Mouse (Mus musculus): Measurements from ENCODE around the gene Ptger3. TPM values are rescaled to one million over a fixed set of nuclear protein-coding genes. Genes with fewer than 3 reads are reported as not detected.

Gene Ptger3
- polyA plus RNA-seq, 1 experiment from 2014 or later: 5.2 TPM

DNA sequence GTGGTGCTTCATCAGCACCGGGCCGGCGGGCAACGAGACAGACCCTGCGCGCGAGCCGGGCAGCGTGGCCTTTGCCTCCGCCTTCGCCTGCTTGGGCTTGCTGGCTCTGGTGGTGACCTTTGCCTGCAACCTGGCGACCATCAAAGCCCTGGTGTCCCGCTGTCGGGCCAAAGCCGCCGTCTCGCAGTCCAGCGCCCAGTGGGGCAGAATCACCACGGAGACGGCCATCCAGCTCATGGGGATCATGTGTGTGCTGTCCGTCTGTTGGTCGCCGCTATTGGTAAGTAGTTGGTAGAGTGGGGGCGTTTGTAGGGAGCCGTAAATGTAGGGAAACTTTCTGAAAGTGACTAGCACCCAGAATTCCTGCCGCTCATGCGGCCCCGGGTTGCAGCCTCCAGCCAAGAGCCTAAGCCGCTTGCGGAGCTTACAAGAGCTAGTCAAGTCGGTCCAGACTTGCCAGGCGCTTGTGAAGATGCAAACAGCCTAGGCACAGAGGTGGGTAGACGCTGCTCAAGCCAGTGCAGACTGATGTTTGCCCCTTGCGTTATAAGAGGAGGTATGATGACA is 957 bp downstream of the Ptger3 start:
- peak overlapping the region; percentile 57 for H3K4me3 ChIP-seq (replicated peaks)
- H3K9ac ChIP-seq: peak overlapping the region; percentile 54
- H3K27ac ChIP-seq: no peak overlapping the region
- 2% methylated on average over 34 of the region's 34 CpGs for WGBS (ENCODE audit: insufficient replicate concordance)
- H3K4me1 ChIP-seq (replicated peaks): peaks cover 29% of the 10 kb centered on the region
- H3K9me3 ChIP-seq (replicated peaks): no peaks in the 10 kb centered on the region
- DNase-seq: no peak
- peak overlapping the region; percentile 83 for H3K4me2 ChIP-seq
- no peaks in the 10 kb centered on the region for H3K36me3 ChIP-seq
- ATAC-seq (ENCODE audit: low read depth): peak; percentile 8; the same call in 1 of the 2 replicates
- peaks cover 34% of the 10 kb centered on the region for H3K27me3 ChIP-seq

DNA sequence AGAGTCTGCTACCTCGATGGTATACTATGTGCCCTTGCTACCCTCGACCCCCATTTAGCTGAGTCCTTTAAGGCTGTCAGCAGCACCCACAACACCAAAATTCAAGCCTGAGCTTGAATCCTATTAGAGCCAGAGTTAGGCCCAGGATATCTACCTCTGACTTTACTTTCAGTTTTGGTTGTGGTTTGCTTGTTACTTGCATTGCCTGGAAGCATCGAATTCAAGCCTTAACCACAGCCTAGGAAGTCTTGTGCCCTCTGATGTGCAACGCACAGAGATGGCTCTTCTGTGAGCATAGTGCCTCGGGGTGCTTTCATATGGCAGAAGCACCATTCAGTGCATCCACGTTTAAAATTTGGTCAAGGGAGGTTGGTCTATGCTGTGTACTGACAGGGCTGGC is 5.3 kb downstream of the Ptger3 start:
- peak overlapping the region; percentile 2; the same call in 1 of the 2 replicates for H3K4me2 ChIP-seq
- peaks cover 21% of the 10 kb centered on the region for H3K27me3 ChIP-seq
- peaks cover 49% of the 10 kb centered on the region for H3K4me1 ChIP-seq (replicated peaks)
- H3K27ac ChIP-seq: no peak overlapping the region
- no peaks in the 10 kb centered on the region for H3K9me3 ChIP-seq (replicated peaks)
- ATAC-seq (ENCODE audit: low read depth) (no peak), DNase-seq (no peak)
- no peak overlapping the region for H3K9ac ChIP-seq
- no peaks in the 10 kb centered on the region for H3K36me3 ChIP-seq
- no peak overlapping the region for H3K4me3 ChIP-seq (replicated peaks)
- 33% methylated on average over 6 of the region's 6 CpGs for WGBS (ENCODE audit: insufficient replicate concordance)

DNA sequence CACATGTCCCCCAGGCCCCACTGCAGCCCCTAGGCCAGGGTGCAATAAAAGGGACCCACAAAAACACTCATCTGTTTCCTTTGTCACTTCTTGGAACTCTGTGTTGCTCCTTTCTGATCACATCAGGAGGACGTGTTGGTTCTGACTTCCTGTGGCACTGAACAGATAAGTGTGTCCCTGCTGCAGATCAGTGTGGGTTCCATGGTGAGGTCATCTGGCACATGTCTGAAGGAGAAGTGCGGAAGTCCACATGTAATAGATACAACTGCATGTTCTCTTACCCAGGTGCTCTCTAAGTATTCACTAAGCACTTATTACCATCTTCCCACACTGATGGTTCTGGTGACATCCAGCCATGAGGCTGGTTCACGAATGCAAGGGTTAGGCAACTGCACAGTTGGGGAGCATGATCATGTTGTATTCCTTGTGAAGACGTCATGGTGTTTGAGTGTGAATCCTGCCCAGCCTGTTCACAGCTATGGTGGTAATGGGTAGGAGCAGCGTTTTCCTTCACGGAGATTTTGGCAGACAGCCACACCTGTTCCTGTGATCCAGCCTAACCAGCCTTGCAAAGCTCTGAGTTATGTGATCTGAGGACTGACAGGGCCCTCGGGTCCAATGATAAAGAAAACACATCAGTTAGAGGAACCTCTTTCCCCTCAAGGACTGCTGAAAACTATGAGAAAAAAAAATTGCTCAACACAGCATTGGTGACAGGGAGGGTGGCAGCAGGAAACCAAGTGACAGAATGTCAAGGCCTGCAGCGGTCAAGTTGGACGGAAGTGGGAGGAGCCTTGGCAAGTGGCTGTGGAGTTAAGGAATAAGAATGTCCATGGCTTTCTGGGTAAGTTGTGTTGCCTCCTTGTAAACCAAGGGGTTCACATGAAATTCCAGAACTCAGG is 9.0 kb downstream of the Ptger3 start:
- Histone ChIP-seq H3K9me3 (replicated peaks) (no peaks in the 10 kb centered on the region), H3K4me2 (no peak overlapping the region), H3K4me1 (replicated peaks) (peaks cover 70% of the 10 kb centered on the region), H3K9ac (no peak overlapping the region), H3K36me3 (no peaks in the 10 kb centered on the region), H3K4me3 (replicated peaks) (no peak overlapping the region), H3K27ac (peak overlapping the region; percentile 61), H3K27me3 (no peaks in the 10 kb centered on the region)
- ATAC-seq (ENCODE audit: low read depth): peak; percentile 52
- no peak for DNase-seq
- WGBS (ENCODE audit: insufficient replicate concordance): 23% methylated on average over 9 of the region's 9 CpGs

DNA sequence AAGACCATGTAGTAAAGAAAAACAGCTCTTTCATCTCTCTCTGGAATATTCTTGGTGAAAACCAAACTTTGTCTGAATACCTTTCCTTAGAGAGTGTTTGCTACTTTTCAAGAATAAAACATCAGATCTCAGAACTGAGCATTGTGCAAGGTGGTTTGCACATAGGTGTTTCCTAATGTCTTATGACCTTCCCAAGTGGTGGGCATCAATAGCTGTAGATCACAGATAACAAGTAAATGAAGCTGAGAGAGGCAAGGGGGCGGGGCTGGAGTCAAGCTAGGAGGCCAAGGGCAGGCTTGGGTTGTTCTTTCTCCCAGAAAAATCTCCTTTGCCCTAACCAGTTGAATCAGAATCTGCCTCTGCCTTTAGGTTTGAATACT is 9.6 kb downstream of the Ptger3 start:
- no peak overlapping the region for H3K4me3 ChIP-seq (replicated peaks)
- ATAC-seq (ENCODE audit: low read depth) (no peak), DNase-seq (no peak)
- no peak overlapping the region for H3K9ac ChIP-seq
- H3K27ac ChIP-seq: no peak overlapping the region
- H3K4me1 ChIP-seq (replicated peaks): peaks cover 75% of the 10 kb centered on the region
- H3K4me2 ChIP-seq: no peak overlapping the region
- no peaks in the 10 kb centered on the region for H3K36me3 ChIP-seq
- WGBS (ENCODE audit: insufficient replicate concordance): 35% methylated on average over 1 of the region's 1 CpGs
- H3K27me3 ChIP-seq: no peaks in the 10 kb centered on the region
- no peaks in the 10 kb centered on the region for H3K9me3 ChIP-seq (replicated peaks)

DNA sequence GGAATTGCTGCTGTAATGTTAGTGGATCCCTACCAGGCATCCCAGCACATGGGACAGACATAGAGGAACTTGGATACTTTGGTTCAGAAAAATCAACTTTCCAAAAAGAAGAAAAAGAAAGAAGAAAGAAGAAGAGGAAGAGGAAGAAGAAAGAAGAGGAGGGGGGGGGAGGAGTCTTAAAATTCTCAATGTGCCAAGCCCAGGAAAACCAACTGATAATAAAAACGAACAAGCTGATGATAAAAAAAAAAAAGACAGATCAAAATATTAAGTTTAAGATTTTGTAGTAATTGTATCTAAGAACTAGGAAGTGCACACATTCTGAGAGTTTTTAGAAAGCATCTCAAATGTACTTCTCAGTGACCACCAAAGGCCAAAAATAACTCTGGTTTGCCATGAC is 10.2 kb downstream of the Ptger3 start:
- H3K9ac ChIP-seq: no peak overlapping the region
- WGBS (ENCODE audit: insufficient replicate concordance): 9% methylated on average over 1 of the region's 1 CpGs
- no peak overlapping the region for H3K4me2 ChIP-seq
- H3K4me3 ChIP-seq (replicated peaks): no peak overlapping the region
- H3K27ac ChIP-seq: no peak overlapping the region
- no peaks in the 10 kb centered on the region for H3K27me3 ChIP-seq
- no peak for DNase-seq
- no peak for ATAC-seq (ENCODE audit: low read depth)
- H3K4me1 ChIP-seq (replicated peaks): peaks cover 73% of the 10 kb centered on the region
- no peaks in the 10 kb centered on the region for H3K36me3 ChIP-seq
- no peaks in the 10 kb centered on the region for H3K9me3 ChIP-seq (replicated peaks)

DNA sequence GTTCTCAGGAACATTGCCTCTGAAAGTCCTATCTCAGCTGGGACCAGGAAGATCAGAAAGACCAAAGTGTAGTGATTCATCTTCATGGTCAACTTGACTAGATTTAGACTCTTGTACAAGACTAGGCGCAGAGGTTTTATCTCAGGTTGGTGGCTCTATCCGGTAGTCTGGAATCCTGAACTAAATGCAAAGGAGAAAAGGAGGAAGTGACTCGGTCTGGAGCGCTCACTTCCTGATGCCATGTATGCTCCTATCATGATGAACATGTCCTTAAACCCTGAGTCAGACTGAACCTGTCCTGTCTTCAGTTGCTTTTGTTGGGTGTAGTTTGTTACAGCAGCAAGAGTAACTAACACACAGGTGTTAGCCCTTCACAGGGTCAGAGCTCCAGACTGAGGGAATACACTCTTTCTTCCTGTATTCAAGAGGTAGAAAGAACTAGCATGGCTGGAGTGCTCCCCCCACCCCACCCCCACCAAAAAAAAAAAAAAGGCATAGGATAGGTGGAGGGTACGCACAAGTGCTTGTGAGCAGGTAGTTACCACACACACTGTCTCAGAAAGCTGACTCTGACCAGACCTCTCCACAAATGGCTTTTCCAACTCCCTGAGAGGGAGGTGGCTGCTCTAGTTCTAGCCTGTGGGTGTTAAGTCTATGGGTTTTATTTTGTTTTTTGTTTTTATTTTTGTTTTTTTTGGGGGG is 11.9 kb downstream of the Ptger3 start:
- Histone ChIP-seq H3K27ac (no peak overlapping the region), H3K4me1 (replicated peaks) (peaks cover 68% of the 10 kb centered on the region)
- WGBS (ENCODE audit: insufficient replicate concordance): 26% methylated on average over 5 of the region's 5 CpGs

DNA sequence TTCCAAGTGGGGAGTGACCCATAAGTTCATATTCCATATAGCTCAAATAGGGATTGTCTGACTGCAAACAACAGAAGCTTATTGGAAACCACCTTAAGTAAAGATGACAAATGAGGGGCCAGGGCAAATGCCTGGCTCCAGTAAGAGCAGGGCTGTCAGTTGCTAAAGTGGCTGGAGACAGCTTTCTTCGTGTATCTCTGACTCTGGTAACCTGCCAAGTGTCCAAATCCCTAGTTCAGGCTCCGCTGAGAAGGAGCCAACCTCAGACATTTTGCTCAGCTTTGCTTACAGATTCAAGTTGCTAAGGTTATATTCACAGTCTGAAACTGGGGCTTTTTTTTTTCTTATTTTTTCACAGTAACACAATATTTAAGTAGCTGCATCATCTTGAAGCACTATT is 12.7 kb downstream of the Ptger3 start:
- H3K36me3 ChIP-seq: no peaks in the 10 kb centered on the region
- 49% methylated on average over 2 of the region's 2 CpGs for WGBS (ENCODE audit: insufficient replicate concordance)
- no peak overlapping the region for H3K4me2 ChIP-seq
- ATAC-seq (ENCODE audit: low read depth) (no peak), DNase-seq (no peak)
- H3K27ac ChIP-seq: no peak overlapping the region
- no peak overlapping the region for H3K4me3 ChIP-seq (replicated peaks)
- H3K9me3 ChIP-seq (replicated peaks): no peaks in the 10 kb centered on the region
- H3K4me1 ChIP-seq (replicated peaks): peaks cover 68% of the 10 kb centered on the region
- H3K9ac ChIP-seq: no peak overlapping the region
- H3K27me3 ChIP-seq: no peaks in the 10 kb centered on the region

More for the DNA sequence above, 11.9 kb downstream of the Ptger3 start:
- H3K36me3 ChIP-seq: no peaks in the 10 kb centered on the region
- no peak overlapping the region for H3K4me3 ChIP-seq (replicated peaks)
- DNase-seq: no peak
- no peak overlapping the region for H3K9ac ChIP-seq
- ATAC-seq (ENCODE audit: low read depth): no peak
- H3K4me2 ChIP-seq: no peak overlapping the region
- no peaks in the 10 kb centered on the region for H3K27me3 ChIP-seq
- H3K9me3 ChIP-seq (replicated peaks): no peaks in the 10 kb centered on the region

DNA sequence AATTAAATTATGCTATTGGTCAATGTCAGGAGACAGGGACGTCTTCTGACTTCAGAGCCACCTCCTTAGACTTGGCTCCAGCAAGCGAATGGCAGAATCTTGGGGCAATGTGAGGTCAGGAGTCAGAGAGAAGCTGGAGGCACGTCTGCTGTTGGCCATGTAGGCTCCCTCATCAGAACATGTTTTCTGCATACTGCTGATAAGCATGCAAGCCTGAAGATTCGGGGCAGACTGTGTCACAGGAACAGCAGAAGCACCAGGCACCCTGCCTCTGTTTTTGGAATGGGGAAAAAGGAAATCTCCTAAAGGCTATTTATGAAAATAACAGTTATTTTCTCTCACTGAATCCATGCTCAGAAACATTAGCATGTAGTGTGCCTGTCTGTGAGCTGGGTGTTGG is 13.6 kb downstream of the Ptger3 start:
- H3K27me3 ChIP-seq: no peaks in the 10 kb centered on the region
- no peaks in the 10 kb centered on the region for H3K36me3 ChIP-seq
- ATAC-seq (ENCODE audit: low read depth): peak; percentile 85
- H3K9me3 ChIP-seq (replicated peaks): no peaks in the 10 kb centered on the region
- H3K9ac ChIP-seq: no peak overlapping the region
- 0 out of 2 replicates have a peak overlapping the region, but pooled peaks have one; percentile 32 for H3K27ac ChIP-seq
- H3K4me3 ChIP-seq (replicated peaks): no peak overlapping the region
- H3K4me1 ChIP-seq (replicated peaks): peaks cover 63% of the 10 kb centered on the region
- no peak overlapping the region for H3K4me2 ChIP-seq
- peak; percentile 48 for DNase-seq
- WGBS (ENCODE audit: insufficient replicate concordance): 14% methylated on average over 4 of the region's 4 CpGs

DNA sequence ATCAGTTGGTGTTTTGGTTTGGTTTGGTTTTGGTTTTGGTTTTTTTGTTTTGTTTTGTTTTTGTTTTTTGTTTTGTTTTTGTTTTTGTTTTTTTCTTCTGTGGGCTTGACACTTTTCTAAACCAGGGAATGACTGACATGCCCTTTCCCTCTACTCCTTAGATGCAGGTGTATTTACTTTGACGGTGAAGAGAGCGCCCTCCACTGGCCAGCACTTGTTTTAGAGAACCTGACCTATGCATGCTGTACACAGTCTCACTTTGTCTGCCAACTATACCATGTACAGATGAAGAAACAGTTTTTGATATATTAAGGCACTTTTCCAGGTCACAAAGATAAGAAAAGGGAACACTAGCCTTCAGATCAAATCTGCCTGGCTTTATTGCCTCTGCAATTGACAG is 15.1 kb downstream of the Ptger3 start:
- 17% methylated on average over 2 of the region's 2 CpGs for WGBS (ENCODE audit: insufficient replicate concordance)

DNA sequence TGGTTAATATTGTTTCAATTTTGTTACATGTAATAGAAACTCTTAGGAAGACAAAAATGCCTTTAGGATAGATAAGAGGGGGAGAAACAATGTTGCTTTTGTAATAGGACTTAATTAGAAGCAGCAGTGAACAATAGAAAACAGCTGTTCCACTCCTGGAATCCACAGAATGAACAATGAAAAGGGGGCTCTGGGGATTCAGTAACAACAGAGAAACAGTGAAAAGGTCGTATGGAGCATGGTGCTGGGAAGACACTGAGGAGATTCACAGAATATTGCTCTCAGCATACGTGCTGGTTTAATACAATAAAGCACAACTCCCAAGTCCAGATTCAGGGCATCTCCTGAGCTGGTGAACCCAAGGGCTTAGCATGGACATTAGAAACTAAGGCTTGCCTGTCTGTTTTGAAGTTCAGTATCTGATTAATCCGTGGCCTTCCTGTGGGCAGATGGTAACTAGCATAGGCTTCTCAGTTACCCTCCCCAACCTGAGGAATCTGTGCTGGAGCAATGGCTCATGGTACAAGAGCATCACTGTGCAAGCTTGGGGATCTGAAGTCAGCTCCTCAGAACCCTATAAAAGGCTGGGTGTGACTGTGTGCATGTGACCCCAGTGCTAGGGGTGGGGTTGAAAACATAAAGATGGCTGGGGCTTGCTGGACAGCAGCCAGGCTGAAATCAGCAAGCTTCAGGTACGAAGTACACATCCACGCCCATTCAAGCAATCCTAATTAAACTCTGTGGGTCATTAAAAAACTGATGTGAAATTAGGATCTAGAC is 16.1 kb downstream of the Ptger3 start:
- DNase-seq (no peak), ATAC-seq (ENCODE audit: low read depth) (no peak)
- H3K4me3 ChIP-seq (replicated peaks): no peak overlapping the region
- H3K9me3 ChIP-seq (replicated peaks): no peaks in the 10 kb centered on the region
- no peak overlapping the region for H3K9ac ChIP-seq
- peaks cover 41% of the 10 kb centered on the region for H3K4me1 ChIP-seq (replicated peaks)
- no peak overlapping the region for H3K27ac ChIP-seq
- 63% methylated on average over 5 of the region's 5 CpGs for WGBS (ENCODE audit: insufficient replicate concordance)
- H3K4me2 ChIP-seq: no peak overlapping the region
- H3K27me3 ChIP-seq: no peaks in the 10 kb centered on the region
- H3K36me3 ChIP-seq: no peaks in the 10 kb centered on the region

More for the DNA sequence above, 15.1 kb downstream of the Ptger3 start:
- no peaks in the 10 kb centered on the region for H3K27me3 ChIP-seq
- ATAC-seq (ENCODE audit: low read depth) (no peak), DNase-seq (no peak)
- no peak overlapping the region for H3K4me3 ChIP-seq (replicated peaks)
- H3K4me2 ChIP-seq: no peak overlapping the region
- no peaks in the 10 kb centered on the region for H3K36me3 ChIP-seq
- H3K9me3 ChIP-seq (replicated peaks): no peaks in the 10 kb centered on the region
- H3K9ac ChIP-seq: no peak overlapping the region
- H3K4me1 ChIP-seq (replicated peaks): peaks cover 48% of the 10 kb centered on the region
- no peak overlapping the region for H3K27ac ChIP-seq
